Mouse (Mus musculus) megakaryocyte, embryonic 14.5 days (primary cell): ENCODE measurements around the gene Zfp541. TPM values are rescaled to one million over a fixed set of nuclear protein-coding genes. Genes with fewer than 3 reads are reported as not detected.

Source experiments
- H3K27me3 ChIP-seq: replicated peaks from 2 replicates; pipeline ENCODE3; 2012; ENCODE audit warnings: inconsistent platforms
- H3K36me3 ChIP-seq: replicated peaks from 2 replicates; pipeline ENCODE3; 2012; ENCODE audit warnings: low read length, inconsistent platforms, mixed read lengths
- H3K4me1 ChIP-seq: 2 replicates; pipeline ENCODE4 v1.6.1; 2012; ENCODE audit warnings: inconsistent platforms
- H3K4me3 ChIP-seq: replicated peaks from 2 replicates; pipeline ENCODE3; 2012; ENCODE audit warnings: moderate library complexity, mild to moderate bottlenecking, inconsistent platforms
- H3K9me3 ChIP-seq: 2 replicates; pipeline ENCODE4 v1.6.1; 2012; ENCODE audit warnings: inconsistent platforms
- FLI1 ChIP-seq: IDR thresholded peaks from 2 replicates; pipeline ENCODE4 v1.6.1; 2012; ENCODE audit warnings: low read length, inconsistent platforms, mixed read lengths
- GATA1 ChIP-seq: IDR thresholded peaks from 3 replicates; pipeline ENCODE4 v1.6.1; 2012; ENCODE audit warnings: mixed read lengths, low read length, inconsistent platforms, borderline replicate concordance
- polyA plus RNA-seq: library from polyadenylated mRNA; stranded (reverse); fragments of >175 nt; gene quantifications from 2 replicates; pipeline ENCODE4 v1.2.3, GENCODE M21; 2012; ENCODE audit warnings: low replicate concordance; ENCODE audit not compliant: insufficient read depth

Gene Zfp541
- polyA plus RNA-seq, 1 experiment = 0.15 TPM

GRCm38 (mm10) chr7:16028102-16028927 lies 33.3 kb upstream of the Zfp541 start:
- no peaks in the 10 kb centered on the region for H3K9me3 ChIP-seq
- H3K4me1 ChIP-seq = peaks cover 73% of the 10 kb centered on the region
- H3K4me3 ChIP-seq = peak overlapping the region; percentile 57
- H3K27me3 ChIP-seq = no peaks in the 10 kb centered on the region
- TF ChIP-seq GATA1 (no peak), FLI1 (no peak)
- H3K36me3 ChIP-seq = peaks cover 57% of the 10 kb centered on the region

- Histone ChIP-seq H3K36me3 (peaks cover 60% of the 10 kb centered on the region), H3K4me1 (peaks cover 77% of the 10 kb centered on the region), H3K27me3 (no peaks in the 10 kb centered on the region), H3K4me3 (peak overlapping the region; percentile 28), H3K9me3 (no peaks in the 10 kb centered on the region)
- TF ChIP-seq GATA1 (no peak), FLI1 (no peak)
Observed at GRCm38 (mm10) chr7:16031072-16031471, 30.5 kb upstream of the Zfp541 start.

DNA sequence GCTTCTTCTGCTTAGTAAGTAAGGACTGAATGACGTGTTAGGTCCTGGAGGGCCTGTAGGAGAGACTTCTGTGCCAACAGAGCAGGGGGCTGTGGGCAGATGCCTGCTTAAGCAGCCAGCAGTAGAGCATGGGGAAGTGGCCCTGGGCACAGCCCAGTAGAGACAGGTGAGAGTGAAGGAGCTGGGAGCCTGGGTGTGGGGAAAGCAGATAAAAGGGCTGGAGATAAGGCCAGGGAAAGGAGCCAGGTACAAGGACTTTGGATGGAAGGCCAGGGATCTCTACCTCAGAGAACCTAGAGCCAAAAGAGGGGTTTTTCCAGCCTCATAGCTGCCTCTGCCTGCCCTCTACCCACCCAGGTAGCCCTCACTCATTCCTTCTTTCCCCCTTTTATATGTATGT lies 28.6 kb upstream of the Zfp541 start:
- TF ChIP-seq FLI1 (no peak), GATA1 (no peak)
- peaks cover 58% of the 10 kb centered on the region for H3K36me3 ChIP-seq
- peaks cover 78% of the 10 kb centered on the region for H3K4me1 ChIP-seq
- no peaks in the 10 kb centered on the region for H3K27me3 ChIP-seq
- no peak overlapping the region for H3K4me3 ChIP-seq
- H3K9me3 ChIP-seq = no peaks in the 10 kb centered on the region

GRCm38 (mm10) chr7:16033580-16034461 lies 27.8 kb upstream of the Zfp541 start:
- Histone ChIP-seq H3K4me3 (no peak overlapping the region), H3K9me3 (no peaks in the 10 kb centered on the region), H3K27me3 (no peaks in the 10 kb centered on the region), H3K36me3 (peaks cover 59% of the 10 kb centered on the region), H3K4me1 (peaks cover 78% of the 10 kb centered on the region)
- TF ChIP-seq FLI1 = no peak
- TF ChIP-seq GATA1 = no peak

- peak overlapping the region; percentile 56 for H3K4me3 ChIP-seq
- H3K9me3 ChIP-seq = no peaks in the 10 kb centered on the region
- H3K4me1 ChIP-seq = peaks cover 84% of the 10 kb centered on the region
- H3K36me3 ChIP-seq = peaks cover 53% of the 10 kb centered on the region
- TF ChIP-seq GATA1 = no peak
- no peak for TF ChIP-seq FLI1
- H3K27me3 ChIP-seq = no peaks in the 10 kb centered on the region
Observed at GRCm38 (mm10) chr7:16036972-16037371, 24.6 kb upstream of the Zfp541 start.

DNA sequence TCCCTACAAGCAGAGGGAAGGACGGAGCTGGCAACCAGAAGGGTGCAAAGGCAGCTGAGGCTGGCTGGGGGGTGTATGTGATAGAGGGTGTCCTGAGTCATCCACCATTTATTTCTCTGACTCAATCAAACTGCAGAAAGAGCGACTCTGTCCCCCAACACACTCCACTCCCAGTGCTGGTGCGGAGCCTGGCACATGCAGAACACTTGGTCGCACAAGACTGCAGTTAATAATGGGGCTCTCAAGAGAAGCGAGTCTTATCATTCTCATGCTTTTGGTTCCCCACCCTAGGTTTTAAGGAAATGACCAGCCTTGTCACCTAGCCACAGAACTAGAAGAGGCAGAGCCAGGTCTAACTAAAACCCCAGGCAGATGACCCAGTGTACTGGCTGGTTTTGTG lies 22.3 kb upstream of the Zfp541 start:
- Histone ChIP-seq H3K4me1 (peaks cover 87% of the 10 kb centered on the region), H3K36me3 (peaks cover 47% of the 10 kb centered on the region), H3K9me3 (no peaks in the 10 kb centered on the region), H3K4me3 (peak overlapping the region; percentile 51), H3K27me3 (no peaks in the 10 kb centered on the region)
- TF ChIP-seq FLI1 (no peak), GATA1 (no peak)

DNA sequence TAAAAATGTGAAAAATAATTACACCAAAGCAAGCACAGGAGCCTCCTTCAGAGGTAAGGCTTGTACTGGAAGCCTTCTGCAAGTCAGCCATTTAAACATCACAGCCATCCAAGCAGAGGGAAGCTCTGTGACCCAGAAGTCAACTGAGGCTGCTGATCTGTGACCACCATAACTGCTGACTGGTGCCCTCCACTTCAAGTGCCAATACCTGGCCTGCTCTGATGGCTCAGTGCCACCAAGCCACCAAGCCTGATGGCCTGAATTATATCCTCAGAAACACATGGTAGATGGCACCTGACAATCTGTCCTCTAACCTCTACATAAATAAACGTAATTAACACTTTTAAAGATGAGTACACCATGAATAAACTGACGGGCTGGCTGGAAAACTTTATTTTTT lies 20.4 kb upstream of the Zfp541 start:
- Histone ChIP-seq H3K4me1 (peaks cover 94% of the 10 kb centered on the region), H3K4me3 (peak overlapping the region; percentile 38), H3K27me3 (no peaks in the 10 kb centered on the region), H3K9me3 (no peaks in the 10 kb centered on the region), H3K36me3 (peaks cover 44% of the 10 kb centered on the region)
- TF ChIP-seq GATA1 (no peak), FLI1 (no peak)

GRCm38 (mm10) chr7:16042850-16043775 lies 18.5 kb upstream of the Zfp541 start:
- Histone ChIP-seq H3K27me3 (no peaks in the 10 kb centered on the region), H3K4me3 (peak overlapping the region; percentile 100), H3K9me3 (no peaks in the 10 kb centered on the region), H3K36me3 (peaks cover 35% of the 10 kb centered on the region), H3K4me1 (peaks cover 81% of the 10 kb centered on the region)
- TF ChIP-seq FLI1 (no peak), GATA1 (no peak)

DNA sequence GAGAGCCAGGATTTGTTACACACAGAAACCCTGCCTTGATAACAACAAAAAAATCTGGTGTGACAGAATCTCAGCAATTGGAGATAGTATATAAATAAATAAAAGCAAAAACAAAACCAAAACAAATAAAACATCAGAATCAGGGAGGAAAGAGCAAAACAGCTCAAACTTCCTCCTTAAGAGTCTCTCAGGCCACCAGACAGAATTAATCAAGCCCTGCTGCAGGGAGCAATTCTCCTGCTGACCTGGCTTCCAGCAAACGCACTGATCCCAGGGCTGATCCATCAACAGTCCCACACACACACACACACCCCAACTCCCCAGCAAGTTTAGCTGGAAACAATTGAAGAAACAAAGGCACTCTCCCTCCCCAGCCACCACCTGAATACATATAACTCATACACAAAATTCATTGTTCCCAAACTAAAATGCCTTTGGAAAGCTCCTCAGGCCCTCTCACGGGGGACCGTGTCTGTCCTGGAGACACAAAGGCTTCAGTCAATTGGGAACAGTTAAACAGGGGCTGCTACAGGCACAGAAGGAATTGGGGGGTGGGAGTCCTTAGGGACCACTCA lies 17.7 kb upstream of the Zfp541 start:
- TF ChIP-seq GATA1 (no peak), FLI1 (no peak)
- H3K27me3 ChIP-seq = no peaks in the 10 kb centered on the region
- peaks cover 28% of the 10 kb centered on the region for H3K36me3 ChIP-seq
- peaks cover 73% of the 10 kb centered on the region for H3K4me1 ChIP-seq
- H3K4me3 ChIP-seq = peak overlapping the region; percentile 100
- no peaks in the 10 kb centered on the region for H3K9me3 ChIP-seq
